Mouse (Mus musculus): ENCODE data around the gene 4921536K21Rik. TPM values are rescaled to one million over a fixed set of nuclear protein-coding genes. Genes with fewer than 3 reads are reported as not detected.

The 4921536K21Rik gene
- not detected for polyA plus RNA-seq (2017; shearing (Covaris generic))

DNA sequence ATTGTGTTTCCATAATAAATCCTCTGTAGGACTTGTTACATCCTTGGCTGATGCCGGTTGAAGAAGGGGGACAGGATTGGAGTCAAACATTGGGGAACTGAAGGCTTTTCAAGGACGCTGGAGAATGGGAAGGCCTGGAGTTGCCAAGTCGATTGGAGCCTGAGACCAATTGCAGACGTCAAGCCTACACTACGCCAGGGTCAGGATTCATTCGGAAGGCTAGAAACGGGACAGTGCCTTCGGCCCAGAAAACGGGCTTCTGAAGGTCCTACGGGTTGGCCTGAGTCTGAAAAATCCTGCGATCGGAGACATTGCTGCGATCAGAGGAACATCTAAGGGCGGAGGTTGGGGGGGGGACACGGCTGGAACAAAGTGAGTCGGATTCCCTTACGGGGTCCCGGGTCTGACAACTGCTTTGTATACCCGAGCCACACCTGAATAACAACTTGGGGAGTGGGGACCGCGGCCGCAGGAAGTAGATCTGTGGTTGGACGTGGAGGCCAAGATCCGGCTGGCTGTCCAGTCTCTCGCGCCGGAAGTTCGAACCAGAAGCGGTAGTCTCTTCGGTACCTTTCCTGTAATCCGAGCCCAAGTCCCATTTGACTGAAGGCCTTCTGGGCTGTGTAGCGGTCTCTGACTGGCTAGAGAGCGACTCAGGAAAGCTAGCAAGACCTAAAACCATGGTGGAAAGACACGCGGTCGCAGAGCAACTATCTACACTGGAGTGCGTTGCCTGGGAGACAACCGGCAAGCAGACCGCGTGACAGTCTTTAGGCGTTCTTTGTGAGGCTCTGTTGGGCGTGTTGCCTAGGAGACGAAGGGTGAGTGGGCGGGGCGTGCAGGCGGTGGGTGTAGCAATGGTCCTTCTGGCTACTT lies at the start of gene 4921536K21Rik, which contains the start of gene Dusp18:
Gene 4921536K21Rik, minus strand, starts transcription at position 693 of the 876 bp plus-strand sequence.
Gene Dusp18, plus strand, starts transcription at position 835 of the 876 bp plus-strand sequence.

DNA sequence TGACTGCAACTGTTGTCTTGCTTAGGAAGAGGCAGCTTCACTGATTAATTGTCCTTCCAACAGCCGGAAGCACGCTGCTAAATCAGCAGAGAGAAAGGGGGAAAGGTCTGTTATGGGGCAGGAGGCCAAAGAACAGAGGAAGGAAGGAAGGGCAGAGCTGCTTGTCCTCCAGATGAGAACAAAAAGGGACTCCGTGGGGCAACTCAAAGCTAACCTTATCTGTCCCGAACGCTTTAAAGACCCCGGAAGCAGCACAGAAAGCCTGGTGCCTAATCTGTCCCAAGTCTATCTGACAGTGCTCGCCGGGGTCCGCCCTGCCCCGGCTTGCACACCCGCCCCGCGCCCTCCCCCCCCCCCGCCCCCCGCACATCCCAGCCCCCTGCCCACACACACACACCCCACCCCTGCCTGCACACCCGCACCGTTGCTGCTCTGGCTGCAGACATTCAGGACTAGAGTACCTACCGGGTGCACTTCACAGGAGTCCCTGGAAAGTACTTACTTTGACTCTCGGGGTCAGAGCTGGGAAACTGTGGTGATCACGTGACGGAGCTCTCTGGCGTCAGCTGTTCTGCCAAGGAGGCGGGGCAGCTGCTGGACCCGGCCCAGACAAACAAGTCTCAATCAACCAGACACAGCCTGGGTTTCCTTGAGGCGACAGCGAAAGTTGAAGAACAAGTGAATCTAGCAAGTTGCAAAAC lies 36.8 kb upstream of the 4921536K21Rik start, which contains the start of gene Tcn2:
Gene Tcn2, minus strand, starts transcription at position 649 of the 701 bp plus-strand sequence.

GRCm38 (mm10) chr11:3914109-3914840 lies 19.4 kb upstream of the 4921536K21Rik start, which contains the start of gene Slc35e4:
Slc35e4 (minus strand) TSS chr11:3914664.

DNA sequence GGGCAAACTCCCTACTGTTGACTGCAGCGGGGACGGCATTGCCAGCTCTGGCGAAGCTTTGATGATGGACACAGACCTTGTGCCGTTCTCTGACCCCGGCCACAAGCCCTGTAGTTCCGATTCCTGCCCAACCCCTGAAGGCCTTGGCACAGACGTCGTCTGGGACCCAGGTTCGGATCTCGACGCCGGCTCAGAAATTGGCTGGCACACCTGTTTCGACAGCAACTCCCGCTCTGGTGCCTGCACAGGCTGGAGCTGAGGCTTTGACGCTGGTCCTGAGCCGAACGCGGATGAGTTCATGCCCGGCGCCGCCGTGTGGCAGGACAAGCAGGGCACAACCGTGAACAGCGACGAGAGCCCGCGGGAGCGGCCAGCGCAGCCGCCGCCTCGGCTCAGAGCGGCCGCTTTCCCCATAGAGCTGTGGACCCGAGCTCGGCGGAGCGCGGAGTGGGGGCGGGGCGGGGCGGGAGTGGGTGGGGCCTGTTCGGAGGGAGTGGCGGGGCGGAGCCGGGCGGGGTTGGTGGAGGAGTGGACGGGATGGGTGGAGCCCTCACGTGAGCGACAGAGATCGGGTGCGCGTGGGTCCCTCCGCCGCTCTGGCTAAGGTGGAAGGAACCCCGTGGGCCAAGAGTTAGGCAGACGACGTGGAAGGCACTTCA lies 31.3 kb downstream of the 4921536K21Rik start, which contains the start of gene Osbp2:
Gene Osbp2, minus strand, starts transcription at position 450 of the 659 bp plus-strand sequence.

Other genes with a start within 250 kb of the 4921536K21Rik start
- 30.7 TPM for gene Morc2a, start 245.9 kb downstream of the 4921536K21Rik start, polyA plus RNA-seq (2017; shearing (Covaris generic))
- not detected for gene Osbp2, start 31.2 kb downstream of the 4921536K21Rik start, polyA plus RNA-seq (2017; shearing (Covaris generic))
- gene Dusp18, start 142 bp upstream of the 4921536K21Rik start, polyA plus RNA-seq (2017; shearing (Covaris generic)) = 0.52 TPM
- 2.3 TPM for gene Slc35e4, start 19.6 kb upstream of the 4921536K21Rik start, polyA plus RNA-seq (2017; shearing (Covaris generic))
- gene Tcn2, start 37.1 kb upstream of the 4921536K21Rik start, polyA plus RNA-seq (2017; shearing (Covaris generic)) = 17.6 TPM
- gene Pes1, start 68.9 kb upstream of the 4921536K21Rik start, polyA plus RNA-seq (2017; shearing (Covaris generic)) = 49.5 TPM
- gene 4930556J24Rik, start 81.7 kb upstream of the 4921536K21Rik start, polyA plus RNA-seq (2017; shearing (Covaris generic)) = not detected
- not detected for gene Gal3st1, start 88.5 kb upstream of the 4921536K21Rik start, polyA plus RNA-seq (2017; shearing (Covaris generic))
- gene Sec14l4, start 136.4 kb upstream of the 4921536K21Rik start, polyA plus RNA-seq (2017; shearing (Covaris generic)) = not detected
- not detected for gene Sec14l3, start 169.7 kb upstream of the 4921536K21Rik start, polyA plus RNA-seq (2017; shearing (Covaris generic))
- 0.80 TPM for gene Mtfp1, start 200.3 kb upstream of the 4921536K21Rik start, polyA plus RNA-seq (2017; shearing (Covaris generic))
- gene Sec14l2, start 228.3 kb upstream of the 4921536K21Rik start, polyA plus RNA-seq (2017; shearing (Covaris generic)) = 1.6 TPM
- 23.9 TPM for gene Rnf215, start 240.1 kb upstream of the 4921536K21Rik start, polyA plus RNA-seq (2017; shearing (Covaris generic))